Mouse (Mus musculus): ENCODE data around the gene Lefty2. TPM values are rescaled to one million over a fixed set of nuclear protein-coding genes. Genes with fewer than 3 reads are reported as not detected.
A peak's percentile ranks its signal among the peaks of the same experiment; 100 is the strongest.
"Not testable (repeated sequence)": the region's sequence is repeated elsewhere in the genome, so short reads cannot be mapped to it uniquely, and the experiment has no call there.

The Lefty2 gene
- polyA plus RNA-seq, 1 experiment from 2014 or later = 3.7 TPM

GRCm38 (mm10) chr1:180874615-180875014 is 18.3 kb upstream of the Lefty2 start:
- WGBS = 83% methylated on average over 2 of the region's 2 CpGs
- H3K9me3 ChIP-seq = no peaks in the 10 kb centered on the region
- H3K9ac ChIP-seq (replicated peaks) = no peak overlapping the region
- no peaks in the 10 kb centered on the region for H3K36me3 ChIP-seq
- no peak overlapping the region for H3K27ac ChIP-seq (replicated peaks)
- no peaks in the 10 kb centered on the region for H3K27me3 ChIP-seq
- no peak overlapping the region for H3K4me2 ChIP-seq (replicated peaks)
- no peak for ATAC-seq (replicated peaks)
- no peak overlapping the region for H3K4me3 ChIP-seq
- no peaks in the 10 kb centered on the region for H3K4me1 ChIP-seq

- Histone ChIP-seq H3K9ac (replicated peaks) (no peak overlapping the region), H3K9me3 (no peaks in the 10 kb centered on the region), H3K36me3 (no peaks in the 10 kb centered on the region), H3K27me3 (no peaks in the 10 kb centered on the region), H3K4me2 (replicated peaks) (no peak overlapping the region), H3K4me1 (no peaks in the 10 kb centered on the region), H3K27ac (replicated peaks) (no peak overlapping the region), H3K4me3 (no peak overlapping the region)
- 92% methylated on average over 9 of the region's 9 CpGs for WGBS
- no peak for ATAC-seq (replicated peaks)
Measured at GRCm38 (mm10) chr1:180875126-180875525, 17.8 kb upstream of the Lefty2 start.

- WGBS = 72% methylated on average over 4 of the region's 4 CpGs
- no peaks in the 10 kb centered on the region for H3K9me3 ChIP-seq
- H3K4me3 ChIP-seq = no peak overlapping the region
- no peak overlapping the region for H3K27ac ChIP-seq (replicated peaks)
- H3K4me1 ChIP-seq = no peaks in the 10 kb centered on the region
- ATAC-seq (replicated peaks) = no peak
- H3K36me3 ChIP-seq = no peaks in the 10 kb centered on the region
- no peak overlapping the region for H3K9ac ChIP-seq (replicated peaks)
- H3K4me2 ChIP-seq (replicated peaks) = no peak overlapping the region
- no peaks in the 10 kb centered on the region for H3K27me3 ChIP-seq
Measured at GRCm38 (mm10) chr1:180877466-180877865, 15.4 kb upstream of the Lefty2 start.

GRCm38 (mm10) chr1:180881768-180882167 is 11.1 kb upstream of the Lefty2 start:
- Histone ChIP-seq H3K9ac (replicated peaks) (no peak overlapping the region), H3K4me2 (replicated peaks) (no peak overlapping the region), H3K36me3 (no peaks in the 10 kb centered on the region), H3K27me3 (no peaks in the 10 kb centered on the region), H3K9me3 (no peaks in the 10 kb centered on the region), H3K4me3 (no peak overlapping the region), H3K27ac (replicated peaks) (no peak overlapping the region), H3K4me1 (no peaks in the 10 kb centered on the region)
- no peak for ATAC-seq (replicated peaks)
- WGBS = 79% methylated on average over 3 of the region's 3 CpGs

- 46% methylated on average over 7 of the region's 7 CpGs for WGBS
- Histone ChIP-seq H3K36me3 (no peaks in the 10 kb centered on the region), H3K4me3 (no peak overlapping the region), H3K4me1 (peaks cover 6% of the 10 kb centered on the region; the same call in 1 of the 2 replicates), H3K9me3 (no peaks in the 10 kb centered on the region), H3K27ac (replicated peaks) (no peak overlapping the region), H3K4me2 (replicated peaks) (no peak overlapping the region), H3K9ac (replicated peaks) (no peak overlapping the region), H3K27me3 (no peaks in the 10 kb centered on the region)
- no peak for ATAC-seq (replicated peaks)
Measured at GRCm38 (mm10) chr1:180883731-180884130, 9.2 kb upstream of the Lefty2 start.

- no peak overlapping the region for H3K4me2 ChIP-seq (replicated peaks)
- no peaks in the 10 kb centered on the region for H3K36me3 ChIP-seq
- WGBS = 87% methylated on average over 9 of the region's 9 CpGs
- ATAC-seq (replicated peaks) = no peak
- no peaks in the 10 kb centered on the region for H3K27me3 ChIP-seq
- no peak overlapping the region for H3K27ac ChIP-seq (replicated peaks)
- peaks cover 9% of the 10 kb centered on the region; the same call in 1 of the 2 replicates for H3K4me1 ChIP-seq
- H3K4me3 ChIP-seq = no peak overlapping the region
- H3K9me3 ChIP-seq = no peaks in the 10 kb centered on the region
- H3K9ac ChIP-seq (replicated peaks) = no peak overlapping the region
Measured at GRCm38 (mm10) chr1:180884484-180884883, 8.4 kb upstream of the Lefty2 start.

GRCm38 (mm10) chr1:180888556-180889042 is 4.3 kb upstream of the Lefty2 start:
- peak overlapping the region; percentile 12; the same call in 1 of the 2 replicates for H3K4me2 ChIP-seq (replicated peaks)

GRCm38 (mm10) chr1:180889172-180889571 is 3.7 kb upstream of the Lefty2 start:
- no peaks in the 10 kb centered on the region for H3K9me3 ChIP-seq
- WGBS = 43% methylated on average over 7 of the region's 7 CpGs

More at GRCm38 (mm10) chr1:180888556-180889042, 4.3 kb upstream of the Lefty2 start:
- Histone ChIP-seq H3K27me3 (peaks cover 10% of the 10 kb centered on the region; the same call in 1 of the 2 replicates), H3K4me3 (no peak overlapping the region), H3K27ac (replicated peaks) (no peak overlapping the region), H3K9me3 (no peaks in the 10 kb centered on the region), H3K9ac (replicated peaks) (no peak overlapping the region), H3K4me1 (peaks cover 9% of the 10 kb centered on the region; the same call in 1 of the 2 replicates), H3K36me3 (no peaks in the 10 kb centered on the region)
- 4% methylated on average over 13 of the region's 13 CpGs for WGBS
- ATAC-seq (replicated peaks) = no peak

GRCm38 (mm10) chr1:180889841-180890240 is 3.1 kb upstream of the Lefty2 start:
- H3K36me3 ChIP-seq = no peaks in the 10 kb centered on the region
- WGBS = 46% methylated on average over 6 of the region's 6 CpGs
- peaks cover 12% of the 10 kb centered on the region; the same call in 1 of the 2 replicates for H3K27me3 ChIP-seq
- H3K4me1 ChIP-seq = peaks cover 9% of the 10 kb centered on the region; the same call in 1 of the 2 replicates
- no peak for ATAC-seq (replicated peaks)
- H3K4me3 ChIP-seq = no peak overlapping the region
- no peaks in the 10 kb centered on the region for H3K9me3 ChIP-seq
- H3K27ac ChIP-seq (replicated peaks) = no peak overlapping the region
- no peak overlapping the region for H3K4me2 ChIP-seq (replicated peaks)
- H3K9ac ChIP-seq (replicated peaks) = no peak overlapping the region

More at GRCm38 (mm10) chr1:180889172-180889571, 3.7 kb upstream of the Lefty2 start:
- no peak overlapping the region for H3K27ac ChIP-seq (replicated peaks)
- H3K4me2 ChIP-seq (replicated peaks) = peak overlapping the region; percentile 12; the same call in 1 of the 2 replicates
- no peaks in the 10 kb centered on the region for H3K36me3 ChIP-seq
- no peak for ATAC-seq (replicated peaks)
- H3K27me3 ChIP-seq = peaks cover 12% of the 10 kb centered on the region; the same call in 1 of the 2 replicates
- no peak overlapping the region for H3K4me3 ChIP-seq
- H3K9ac ChIP-seq (replicated peaks) = no peak overlapping the region
- peaks cover 9% of the 10 kb centered on the region; the same call in 1 of the 2 replicates for H3K4me1 ChIP-seq

GRCm38 (mm10) chr1:180894088-180894987 is 1.4 kb downstream of the Lefty2 start:
- H3K9me3 ChIP-seq; H3K36me3 ChIP-seq; H3K4me1 ChIP-seq; H3K27ac ChIP-seq (replicated peaks): not testable (repeated sequence)
- Histone ChIP-seq H3K9ac (replicated peaks) (peak overlapping the region; percentile 30; the same call in 1 of the 2 replicates), H3K4me2 (replicated peaks) (peak overlapping the region; percentile 37), H3K4me3 (peak overlapping the region; percentile 26), H3K27me3 (peaks cover 18% of the 10 kb centered on the region; the same call in 1 of the 2 replicates)
- 0 out of 2 replicates have a peak, but pooled peaks have one; percentile 46 for ATAC-seq (replicated peaks)
- WGBS = 4% methylated on average over 51 of the region's 51 CpGs

GRCm38 (mm10) chr1:180901107-180901506 is 8.2 kb downstream of the Lefty2 start:
- H3K4me1 ChIP-seq = peaks cover 18% of the 10 kb centered on the region
- no peak overlapping the region for H3K27ac ChIP-seq (replicated peaks)
- no peaks in the 10 kb centered on the region for H3K27me3 ChIP-seq
- WGBS = 3% methylated on average over 4 of the region's 4 CpGs
- H3K9ac ChIP-seq (replicated peaks) = no peak overlapping the region
- no peaks in the 10 kb centered on the region for H3K9me3 ChIP-seq
- H3K36me3 ChIP-seq = no peaks in the 10 kb centered on the region; the same call in 1 of the 2 replicates
- H3K4me2 ChIP-seq (replicated peaks) = no peak overlapping the region
- no peak overlapping the region for H3K4me3 ChIP-seq
- no peak for ATAC-seq (replicated peaks)

GRCm38 (mm10) chr1:180902915-180903314 is 10.0 kb downstream of the Lefty2 start:
- 35% methylated on average over 5 of the region's 5 CpGs for WGBS
- Histone ChIP-seq H3K4me1 (peaks cover 19% of the 10 kb centered on the region), H3K36me3 (peaks cover 15% of the 10 kb centered on the region), H3K4me2 (replicated peaks) (no peak overlapping the region), H3K27ac (replicated peaks) (no peak overlapping the region), H3K9me3 (no peaks in the 10 kb centered on the region), H3K9ac (replicated peaks) (no peak overlapping the region), H3K27me3 (no peaks in the 10 kb centered on the region), H3K4me3 (no peak overlapping the region)
- ATAC-seq (replicated peaks) = no peak

All from forebrain, embryonic 15.5 days (tissue).